Mouse (Mus musculus): ENCODE data around the gene L2hgdh. TPM values are rescaled to one million over a fixed set of nuclear protein-coding genes. Genes with fewer than 3 reads are reported as not detected.
A peak's percentile ranks its signal among the peaks of the same experiment; 100 is the strongest.

Gene L2hgdh
- total RNA-seq (2022) = 10 to 100 TPM; 25.5 to 30.2 (median 28.5) TPM

DNA sequence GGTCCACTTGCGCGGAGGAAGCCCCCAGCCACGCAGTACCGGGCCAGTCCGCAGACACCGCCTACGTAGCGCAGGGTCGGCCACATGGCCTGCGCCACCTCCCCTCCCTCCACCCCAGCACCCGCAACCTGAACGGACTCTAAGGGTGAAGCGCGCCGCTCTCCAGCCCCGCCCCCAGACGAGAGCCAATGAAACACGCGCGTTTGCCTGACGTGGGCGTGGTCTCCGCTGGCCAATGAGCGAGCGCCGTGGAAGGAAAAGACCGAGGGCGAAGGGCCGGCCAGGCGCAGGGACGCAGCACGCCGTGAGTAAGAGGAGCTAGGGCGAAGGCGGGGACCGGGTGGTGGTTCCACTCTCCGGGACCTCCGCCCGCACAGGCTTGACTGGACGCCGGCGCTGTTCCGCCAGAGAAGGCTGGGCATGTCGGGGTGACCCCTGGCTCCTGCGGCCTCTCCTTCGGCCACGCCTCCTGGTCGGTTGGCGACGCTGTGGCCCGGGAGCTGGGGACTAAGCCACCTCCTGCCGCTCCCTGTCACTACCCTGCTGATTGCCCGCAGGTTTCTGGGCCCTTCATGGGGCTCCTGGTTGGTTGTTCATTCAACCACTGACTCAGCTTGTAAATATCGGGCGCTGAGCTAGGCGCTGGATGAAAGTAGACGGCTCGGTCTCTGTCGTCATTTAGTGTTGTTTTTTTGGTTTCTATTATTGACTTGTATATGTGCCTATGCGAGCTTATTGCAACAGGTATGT is at the start of gene L2hgdh, which contains the start of gene Atp5s:
Gene L2hgdh (minus strand): TSS at position 163 of the 750 bp plus-strand sequence.
Gene Atp5s (plus strand): TSS at position 240 of the 750 bp plus-strand sequence.
- peak; percentile 96 for DNase-seq

DNA sequence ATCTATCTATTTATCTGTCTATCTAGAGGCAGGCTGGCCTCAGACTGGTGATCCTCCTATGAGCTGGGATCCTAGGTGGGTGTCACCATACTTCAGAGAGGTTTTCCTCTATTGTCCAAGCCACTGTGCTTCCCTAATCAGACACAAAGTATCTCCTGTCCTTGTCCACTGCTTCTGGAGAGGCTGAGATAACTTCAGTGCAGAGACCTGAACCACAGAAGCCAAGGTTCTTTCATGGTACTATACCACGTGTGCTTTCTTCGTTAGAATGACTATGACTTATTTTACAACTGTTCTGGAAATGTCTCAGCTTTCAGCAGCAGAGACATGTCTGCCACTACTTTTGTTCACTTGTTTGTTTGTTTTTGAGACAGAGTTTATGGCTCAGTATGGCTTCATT is 44.2 kb upstream of the L2hgdh start:
- no peak for DNase-seq

DNA sequence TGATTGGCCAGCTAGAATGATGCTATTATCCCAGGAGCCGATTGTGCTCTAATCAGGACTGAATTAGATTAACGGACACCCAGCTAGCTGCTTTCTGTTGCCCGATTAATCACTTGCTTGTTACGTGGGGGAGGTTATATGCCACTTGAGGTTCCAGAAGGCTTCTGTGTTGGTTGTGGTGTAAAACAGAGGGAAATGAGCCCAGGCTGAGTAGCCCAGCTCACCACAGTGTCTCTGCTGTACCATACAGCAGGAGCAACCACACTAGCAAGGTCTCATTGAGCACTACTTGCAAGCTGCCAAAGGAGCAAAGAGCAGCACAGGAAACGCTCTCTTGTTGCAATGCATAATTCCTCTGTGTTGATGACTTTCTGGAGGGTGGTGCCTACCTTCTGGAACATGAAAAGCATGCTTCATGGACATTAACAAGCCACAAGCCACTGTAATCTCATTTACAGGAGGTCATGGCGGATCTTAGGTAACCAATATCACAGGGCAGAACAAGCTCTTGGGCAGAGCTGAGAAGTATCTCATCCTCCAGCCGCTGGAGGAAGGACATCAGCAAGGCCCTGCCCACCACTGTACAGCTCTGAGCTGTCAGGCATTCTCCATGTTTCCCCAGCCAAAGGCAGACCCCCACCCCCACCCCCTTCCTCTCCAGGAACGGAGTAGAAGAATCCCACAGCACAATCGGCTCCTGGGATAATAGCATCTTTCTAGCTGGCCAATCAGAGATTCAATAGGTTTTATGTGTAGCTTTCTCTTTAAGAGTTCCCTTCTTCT is 43.0 kb upstream of the L2hgdh start:
- no peak for DNase-seq

DNA sequence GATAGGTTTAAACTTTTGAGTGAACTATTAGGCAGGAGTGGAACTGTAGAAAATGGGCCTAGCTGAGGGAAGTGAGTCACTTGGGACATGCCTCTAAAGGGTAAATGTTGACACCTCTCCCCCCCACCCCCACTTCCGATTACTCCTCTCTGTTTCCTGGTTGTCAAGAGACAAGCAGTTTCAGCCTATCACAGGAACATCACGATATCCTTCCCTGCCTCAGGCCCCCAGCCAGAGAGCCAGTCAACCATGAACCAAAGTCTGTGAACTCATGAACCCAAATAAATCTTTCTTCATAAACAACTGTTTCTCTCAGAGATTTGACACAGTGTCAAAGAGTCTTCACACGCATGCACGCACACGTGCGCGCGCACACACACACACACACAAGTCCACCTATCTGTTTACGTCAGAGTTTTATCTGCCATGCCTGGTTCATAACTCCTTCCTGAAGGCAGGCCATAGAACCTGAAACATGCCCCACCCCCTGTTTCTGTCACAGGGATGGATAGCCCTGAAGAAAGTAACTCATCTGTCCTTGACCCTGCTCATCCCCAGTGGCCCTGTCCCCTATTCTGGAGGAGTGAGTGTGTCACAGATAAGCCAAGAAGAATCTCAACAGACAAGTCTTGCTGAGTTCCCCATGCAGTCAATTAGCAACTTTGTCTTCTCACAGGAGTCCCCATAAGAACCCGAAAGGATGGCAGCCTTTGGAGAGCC is 41.7 kb upstream of the L2hgdh start:
- DNase-seq = peak; percentile 31

DNA sequence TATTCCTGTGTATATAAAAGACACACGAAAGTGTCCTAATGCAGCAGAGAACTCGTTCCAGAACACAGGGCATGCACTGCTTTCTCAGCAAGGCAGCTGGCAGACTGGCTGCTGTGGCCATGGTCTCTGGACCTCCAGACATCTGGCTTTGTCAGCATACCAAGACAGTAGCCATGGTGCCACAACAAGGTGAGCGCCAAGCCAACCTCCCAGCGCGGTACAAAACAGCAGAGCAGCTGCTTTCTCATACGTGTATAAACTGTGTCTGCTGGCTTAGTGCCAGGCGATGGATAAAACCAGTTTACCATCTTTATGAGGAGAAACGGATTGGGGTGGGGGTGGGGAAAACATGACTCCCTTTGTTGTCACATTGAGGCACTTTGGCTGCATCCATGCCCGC is 40.9 kb upstream of the L2hgdh start:
- no peak for DNase-seq

DNA sequence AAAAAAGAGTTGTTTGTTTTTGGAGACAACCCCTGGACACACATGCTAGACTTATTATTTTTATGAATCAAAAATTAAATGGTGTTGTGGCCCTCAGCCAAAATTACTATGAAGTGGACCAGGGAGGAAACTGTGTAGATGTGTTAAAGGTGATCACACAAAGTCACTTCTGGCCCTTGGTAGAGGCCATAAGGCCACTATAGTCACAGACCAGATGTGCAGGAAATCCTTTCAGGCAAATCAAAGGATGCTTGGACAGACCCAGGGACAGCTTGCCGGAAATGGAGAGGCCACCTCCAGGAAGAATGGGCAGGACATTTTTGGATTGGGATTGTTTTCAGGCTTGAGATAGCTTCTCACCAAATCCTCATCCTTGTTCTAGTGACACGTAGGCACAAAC is 36.9 kb upstream of the L2hgdh start:
- no peak for DNase-seq

DNA sequence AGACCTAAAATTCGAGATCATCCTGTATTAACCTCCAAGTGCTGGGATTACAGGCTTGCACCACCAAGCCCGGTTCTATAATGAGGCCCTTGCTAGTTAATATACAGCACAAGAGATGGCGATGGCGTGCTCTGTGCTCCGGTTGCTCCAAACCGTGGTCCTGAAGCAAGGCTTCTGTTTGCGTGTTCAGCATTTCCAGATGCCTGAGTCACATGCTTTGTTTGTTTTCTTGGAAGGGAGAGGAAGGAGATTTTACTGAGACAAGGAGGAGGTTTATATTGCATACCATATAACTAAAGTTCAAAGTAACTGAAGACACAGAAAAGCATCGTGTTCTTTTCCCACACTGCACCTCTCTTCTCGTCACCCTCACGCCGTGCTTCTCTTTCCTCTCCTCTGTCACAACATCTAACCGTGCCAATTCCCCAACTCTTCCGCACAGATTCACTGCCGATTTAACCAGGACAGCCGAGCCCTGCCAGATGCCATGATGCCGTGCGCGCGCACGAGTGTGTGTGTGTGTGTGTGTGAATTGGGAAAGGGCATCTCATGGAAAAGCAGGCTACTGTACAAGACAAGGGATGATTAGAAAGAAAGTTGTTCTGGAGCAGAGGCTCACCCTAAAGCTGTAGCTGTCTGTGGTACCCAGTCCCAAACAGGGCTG is 36.2 kb upstream of the L2hgdh start:
- DNase-seq = no peak

DNA sequence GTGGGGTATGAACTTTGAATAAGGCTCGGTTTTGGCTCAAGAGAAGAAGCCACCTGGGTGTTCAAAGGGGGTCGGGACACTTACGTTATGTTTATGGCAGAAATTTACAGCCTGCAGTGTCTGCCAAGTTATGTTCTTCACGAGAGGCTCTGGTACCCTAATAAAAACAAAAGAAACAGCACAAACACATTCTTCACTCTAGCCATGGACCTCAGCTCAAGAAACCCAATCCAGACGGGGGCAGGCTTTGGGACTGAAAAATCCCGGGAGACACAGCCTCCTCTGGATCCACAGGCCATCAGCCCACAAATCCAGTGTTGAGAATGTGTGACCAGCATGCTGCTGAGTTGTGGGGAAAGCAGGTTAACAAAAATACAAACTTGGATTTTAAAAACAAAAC is 35.3 kb upstream of the L2hgdh start:
- no peak for DNase-seq

DNA sequence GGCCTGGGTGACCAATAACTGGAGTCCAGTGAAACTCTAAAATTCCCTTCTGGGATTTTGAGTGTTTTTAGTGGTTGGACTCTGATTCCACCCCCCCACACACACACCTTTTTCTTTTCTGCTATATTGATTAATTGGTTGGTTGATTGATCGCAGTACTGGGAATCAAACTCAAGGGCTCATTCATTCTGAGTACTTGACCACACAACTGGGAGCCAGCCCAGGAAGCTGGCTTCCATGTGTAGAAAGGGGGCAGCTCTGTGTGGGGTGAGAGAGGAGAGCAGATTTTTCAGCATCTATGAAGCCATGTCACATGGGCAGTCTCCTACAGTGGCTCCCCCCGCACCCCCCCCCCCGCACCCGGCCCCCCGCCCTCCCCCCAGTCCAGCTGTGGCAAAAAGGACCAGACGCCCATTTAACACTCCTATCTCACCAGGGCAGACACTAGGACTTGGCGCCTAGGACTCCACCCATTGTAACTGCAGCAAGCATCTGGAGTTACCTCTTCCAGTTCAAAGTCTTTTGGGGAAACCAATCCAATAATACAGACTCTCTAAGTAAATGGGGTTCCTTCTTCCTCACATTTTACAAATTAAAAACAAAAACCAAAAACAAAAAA is 34.7 kb upstream of the L2hgdh start:
- DNase-seq = no peak

DNA sequence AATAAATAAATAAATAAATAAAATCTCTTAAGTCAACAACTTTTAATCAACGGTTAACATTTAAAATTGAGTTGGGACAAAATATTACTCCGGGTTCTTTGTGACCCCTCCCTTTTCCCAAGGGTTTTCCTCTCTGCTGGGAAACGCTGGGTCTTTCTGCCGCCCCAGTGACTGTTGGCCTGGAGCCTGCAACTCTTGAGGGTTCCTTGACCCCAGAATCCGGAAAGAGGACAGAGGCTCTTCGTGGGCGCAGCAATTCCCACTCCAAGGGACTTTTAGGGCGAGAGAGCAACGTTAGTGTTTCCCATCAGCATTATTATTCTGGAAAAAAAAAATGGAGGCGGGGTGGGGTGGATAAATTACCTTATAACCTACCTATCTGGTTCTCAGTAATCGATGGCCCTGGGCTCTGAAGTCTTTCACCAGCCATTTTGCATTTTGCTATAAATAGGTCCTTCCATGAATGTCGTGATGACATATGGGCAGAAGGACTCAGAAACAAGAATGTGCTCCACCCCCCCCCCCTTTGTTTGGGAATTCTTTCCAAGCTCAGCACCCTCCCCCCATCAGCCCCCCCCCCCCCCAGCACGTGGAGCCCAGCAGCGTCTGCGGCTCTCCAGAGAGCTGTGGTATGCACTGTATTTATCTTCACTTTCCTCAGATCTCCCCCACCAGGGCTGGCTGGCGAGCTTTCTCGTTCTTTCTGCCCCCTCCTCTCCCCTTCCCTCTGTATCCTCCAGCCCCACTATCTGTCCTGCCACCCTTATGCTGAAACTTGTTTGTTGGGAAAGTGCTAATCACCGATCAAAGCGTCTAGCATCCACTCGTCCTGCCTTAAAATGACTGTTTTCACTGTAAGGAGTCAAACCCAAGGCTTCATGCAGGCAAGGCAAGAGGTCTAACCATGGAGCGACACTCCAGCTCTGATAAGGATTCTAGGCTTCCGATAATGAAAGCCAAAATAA is 33.8 kb upstream of the L2hgdh start:
- DNase-seq = peak; percentile 20

DNA sequence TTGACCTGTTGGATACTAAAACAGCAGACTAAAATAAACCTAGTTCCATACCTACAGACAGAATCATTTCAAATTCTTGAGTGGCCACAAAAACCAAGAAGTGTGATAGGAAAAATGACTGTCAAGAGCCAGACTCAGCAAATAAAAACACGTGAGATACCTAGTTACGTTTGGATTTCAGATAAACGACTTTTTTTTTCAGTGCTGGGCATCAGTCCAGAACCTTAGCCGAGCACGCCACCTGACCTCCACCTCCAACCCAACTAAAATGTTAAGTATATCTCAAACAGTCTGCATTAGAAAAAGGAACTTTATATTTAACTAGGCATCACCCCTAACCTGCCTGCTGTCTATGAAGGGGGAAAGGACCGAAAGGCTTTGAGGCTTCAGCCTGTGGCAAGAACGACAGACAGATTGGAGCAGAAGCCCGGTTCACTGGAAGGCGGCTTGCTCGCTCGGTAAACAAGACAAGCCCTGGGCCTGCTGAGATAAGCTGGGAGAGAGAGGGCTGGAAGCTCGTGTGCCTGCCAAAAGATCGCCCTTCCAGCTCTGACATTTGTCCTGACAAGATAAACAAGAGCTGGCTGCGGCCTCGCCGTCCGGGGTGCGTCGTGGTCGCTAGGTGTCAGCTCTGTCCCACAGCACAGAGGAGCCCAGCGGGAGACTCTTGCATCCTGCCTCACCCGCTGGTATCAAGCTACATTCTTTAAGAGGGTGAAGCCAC is 32.9 kb upstream of the L2hgdh start:
- peak; percentile 90 for DNase-seq

DNA sequence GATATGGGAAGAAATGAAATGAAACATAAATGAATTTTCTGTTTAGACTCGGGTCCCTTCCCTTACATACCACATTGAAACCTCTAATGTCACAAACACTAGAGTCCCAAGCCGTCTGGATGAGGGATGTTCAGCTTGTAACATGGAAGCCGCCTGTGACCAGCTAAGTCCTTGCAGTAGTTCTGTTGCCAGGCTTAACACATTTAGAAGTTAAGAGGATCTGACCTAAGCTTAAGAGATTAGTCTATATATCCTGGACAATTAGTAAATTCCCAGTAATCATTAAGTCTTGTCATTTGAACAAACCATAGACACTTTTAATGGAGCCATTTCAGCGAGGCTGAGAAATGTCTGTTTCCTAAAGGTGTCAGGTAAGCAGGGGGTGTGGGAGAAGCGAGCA is 31.3 kb upstream of the L2hgdh start:
- DNase-seq = no peak

DNA sequence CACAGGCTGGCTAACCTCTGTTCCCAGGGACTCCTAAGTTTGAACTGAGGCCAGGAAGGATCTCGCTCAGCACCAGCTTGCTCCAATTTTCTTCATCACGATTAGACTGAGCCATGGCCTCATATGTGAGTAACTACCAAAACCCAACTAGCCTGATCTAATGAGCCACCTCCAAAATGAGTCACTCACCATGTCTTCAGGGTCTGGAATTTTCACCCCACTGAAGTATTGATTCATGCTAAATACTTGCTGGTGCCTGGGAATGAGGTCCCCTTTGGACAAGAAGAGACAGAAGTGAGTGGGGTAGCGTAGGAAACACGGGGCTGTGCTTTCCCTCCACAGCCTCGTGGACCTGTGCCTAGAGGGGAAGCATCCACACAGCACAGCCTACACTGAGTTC is 29.3 kb upstream of the L2hgdh start:
- DNase-seq = no peak

DNA sequence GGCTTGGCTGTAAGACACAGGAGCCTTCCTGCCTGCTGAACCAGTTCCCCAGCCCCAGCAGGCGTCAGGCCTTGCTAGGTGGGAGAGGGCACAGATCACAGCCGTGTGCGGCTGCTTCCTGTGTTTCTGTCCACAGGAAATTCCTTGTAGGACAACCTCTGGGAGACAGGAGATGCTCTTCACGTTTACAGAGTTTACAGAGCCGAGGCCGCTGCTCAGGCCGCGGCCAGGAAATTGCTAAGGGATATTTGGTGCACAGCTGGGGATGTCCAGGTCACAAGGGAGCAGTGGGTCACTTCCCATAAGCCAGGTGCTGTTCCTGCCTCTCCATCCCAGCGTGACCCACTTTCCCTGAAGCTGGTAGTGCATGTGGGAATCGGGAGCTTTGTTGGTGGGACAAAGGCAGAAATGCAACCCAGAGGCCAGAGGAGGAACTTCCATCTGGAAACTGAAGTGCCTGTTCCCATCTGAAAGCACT is 27.2 kb upstream of the L2hgdh start:
- DNase-seq = peak; percentile 38

DNA sequence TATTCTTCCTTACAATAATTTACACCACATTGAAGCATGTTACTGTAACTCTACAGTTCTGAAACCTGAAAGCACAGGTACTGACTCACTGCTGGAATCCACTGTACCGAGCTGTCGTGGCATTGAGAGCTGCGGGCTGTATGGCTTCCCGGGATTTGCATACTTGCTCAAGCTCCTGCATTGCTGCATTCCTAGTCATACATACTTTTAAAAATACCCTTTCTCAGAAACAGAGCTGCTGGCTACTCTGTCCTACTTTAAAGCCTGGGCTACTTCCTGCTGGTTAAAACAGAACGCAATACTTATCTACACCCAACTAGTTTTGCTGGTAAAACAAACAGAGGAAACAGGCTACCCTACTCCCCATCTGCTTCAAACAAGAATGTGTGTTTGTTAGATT is 19.5 kb upstream of the L2hgdh start:
- DNase-seq = no peak

DNA sequence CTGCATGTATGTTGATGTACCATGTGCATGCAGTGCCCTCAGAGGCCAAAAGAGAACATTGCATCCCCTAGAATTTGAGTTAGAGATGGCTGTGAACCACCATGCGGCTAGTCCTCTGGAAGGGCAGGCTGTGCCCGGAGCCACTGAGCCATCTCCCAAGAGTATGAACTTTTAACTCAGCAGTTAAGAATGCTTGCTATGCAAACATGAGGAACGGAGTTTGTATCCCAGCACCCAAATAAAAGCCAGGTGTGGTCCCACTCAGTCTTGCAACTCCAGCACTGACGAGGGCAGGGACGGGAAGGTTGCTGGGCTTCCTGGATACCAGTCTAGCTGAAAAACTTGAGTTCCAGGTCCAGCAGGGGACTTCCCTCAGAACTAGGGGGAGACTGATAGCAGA is 17.3 kb upstream of the L2hgdh start:
- no peak for DNase-seq

DNA sequence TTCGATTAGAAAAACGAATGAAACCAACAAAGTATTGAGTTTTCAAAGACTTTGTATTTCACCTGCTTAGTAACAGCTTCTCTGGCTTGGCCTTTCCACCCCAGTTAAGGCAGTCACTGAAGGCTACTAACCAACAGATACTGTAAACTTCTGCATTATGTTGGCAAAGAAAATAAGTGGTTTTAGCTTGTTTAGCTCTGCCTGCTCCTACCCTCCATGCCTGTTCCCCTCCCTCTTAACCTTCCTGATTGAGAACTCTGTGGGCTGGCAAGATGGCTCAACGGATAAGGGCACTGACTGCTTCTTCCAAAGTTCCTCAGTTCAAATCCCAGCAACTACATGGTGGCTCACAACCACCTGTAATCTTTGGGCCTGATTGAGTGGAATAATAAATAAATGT is 9.2 kb upstream of the L2hgdh start:
- DNase-seq = no peak

DNA sequence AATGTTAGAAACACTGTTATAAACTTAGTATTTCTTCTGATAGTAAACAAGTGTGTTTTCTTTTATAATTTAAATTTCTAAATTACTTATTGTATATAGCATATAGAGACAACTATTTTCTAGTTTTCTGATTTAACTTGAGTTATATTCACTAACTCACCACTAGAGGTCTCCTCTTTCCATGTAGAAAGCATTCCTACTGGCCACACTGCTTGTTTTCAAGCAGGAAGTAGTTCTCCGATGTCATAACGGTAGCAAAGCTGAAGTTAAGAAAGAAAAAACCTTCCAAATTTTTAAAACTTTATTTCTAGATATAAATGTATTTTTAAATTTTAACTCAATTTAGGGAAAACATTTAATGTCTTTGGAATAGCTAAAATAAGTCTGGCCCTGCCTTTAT is 8.8 kb upstream of the L2hgdh start:
- DNase-seq = no peak

DNA sequence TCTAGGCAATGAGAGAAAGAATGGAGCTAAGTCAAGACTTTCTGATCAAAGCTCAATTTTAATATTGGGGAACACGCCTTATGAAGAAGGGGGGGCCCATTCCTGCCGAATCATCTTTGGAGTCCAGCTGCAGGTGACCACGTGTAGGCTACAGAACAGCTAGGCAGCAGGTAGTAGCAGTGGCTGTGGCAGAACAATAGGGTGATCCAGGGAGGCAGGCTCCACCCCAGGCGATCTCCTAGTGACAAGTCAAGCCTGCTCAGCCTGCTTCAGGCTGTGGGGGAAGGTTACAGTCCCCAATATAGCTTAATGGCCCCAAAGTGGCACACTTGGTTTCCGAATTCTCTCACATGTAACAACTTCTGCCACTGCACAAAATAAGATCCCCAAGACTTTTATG is 7.5 kb upstream of the L2hgdh start:
- DNase-seq = no peak

DNA sequence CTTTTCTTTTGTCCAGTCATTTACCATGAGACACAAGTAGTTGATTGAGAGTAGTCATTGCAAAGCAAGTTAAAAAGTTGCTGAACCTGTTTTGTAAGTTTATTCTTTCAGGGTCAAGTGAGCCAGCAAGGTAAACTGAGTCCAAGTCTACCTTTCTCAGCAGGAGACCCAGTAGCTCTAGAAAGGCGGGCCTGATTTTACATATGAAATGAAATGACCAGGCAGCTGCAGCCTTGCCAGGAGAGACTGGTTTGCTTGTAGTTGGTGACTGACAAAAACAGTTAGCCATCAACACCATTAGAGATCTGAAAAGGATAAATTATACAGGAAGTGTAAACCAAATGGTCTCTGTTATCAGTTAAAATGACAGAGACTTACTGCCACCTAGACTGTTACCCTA is 5.6 kb upstream of the L2hgdh start:
- no peak for DNase-seq
